In the genomic region with DNA sequence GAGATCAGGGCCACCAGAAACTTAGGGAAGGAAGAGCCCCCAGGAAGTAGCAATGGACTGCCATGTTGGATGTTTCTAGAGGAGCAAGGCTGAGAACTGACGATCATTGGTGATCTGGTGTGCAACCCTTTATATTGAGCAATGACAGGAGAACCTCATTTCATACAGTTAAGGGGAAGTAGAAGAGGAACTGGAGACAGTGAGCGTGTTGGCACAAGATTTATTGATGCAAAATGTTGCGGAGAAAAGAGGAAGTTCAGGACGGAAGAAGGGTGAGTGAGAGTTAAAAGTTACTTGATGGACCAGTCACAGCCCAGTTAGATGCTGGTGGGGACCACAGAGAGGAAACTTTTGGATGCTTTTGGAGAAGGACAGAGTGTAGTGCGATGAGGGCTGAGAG, we compare ENCODE assay signal across 21 mouse cellular contexts. TPM values are rescaled to one million over a fixed set of nuclear protein-coding genes. Genes with fewer than 3 reads are reported as not detected.
DNase-seq lines count a peak whose midpoint lies in the region; ATAC-seq and TF ChIP-seq lines count a peak whose summit lies in the region.
"Had no signal": no experiment of that assay in that cellular context is flagged by ENCODE, and none has a peak within 500 bp of the region (broad histone marks: within the 10 kb centered on the region; RNA-seq: fewer than 3 reads in every experiment).

No protein-coding gene starts in this region.

- no peak for TF ChIP-seq EP300 in MEL (IDR thresholded peaks at IDR 0.05; ENCODE audit: low read depth in 1 of 2, low read length in 2 of 2)

- WGBS in forebrain, embryonic 13.5 days = 94% methylated on average over 5 of the region's 5 CpGs

- no peak overlapping the region for H3K4me3 ChIP-seq in MEL (ENCODE audit: control insufficient read depth in 1 of 2, insufficient read depth in 1 of 2, low read depth in 2 of 2, low read length in 2 of 2)
- no peak overlapping the region for H3K4me3 ChIP-seq in forebrain, embryonic 13.5 days
- H3K4me3 ChIP-seq: embryonic facial prominence, embryonic 10.5 days; heart, adult 2 months; hindbrain, embryonic 13.5 days; intestine, embryonic 15.5 days; kidney, embryonic 15.5 days; megakaryocyte, embryonic 14.5 days; neural tube, embryonic 12.5 days had no signal

- no peaks in the 10 kb centered on the region for H3K27me3 ChIP-seq in MEL (ENCODE audit: control insufficient read depth in 1 of 2, insufficient read depth in 2 of 2, low read length in 2 of 2)
- no peaks in the 10 kb centered on the region for H3K27me3 ChIP-seq in splenic B cell, adult 2 months (ENCODE audit: control insufficient read depth, insufficient read depth, low read length, poor library complexity, severe bottlenecking)
- H3K27me3 ChIP-seq in forebrain, embryonic 13.5 days = no peaks in the 10 kb centered on the region
- H3K27me3 ChIP-seq: intestine, embryonic 15.5 days; kidney, embryonic 15.5 days; neural tube, embryonic 12.5 days had no signal

- H3K9ac ChIP-seq in MEL (ENCODE audit: control insufficient read depth, low read depth, low read length, poor library complexity, severe bottlenecking) = no peak overlapping the region
- no peak overlapping the region for H3K9ac ChIP-seq in forebrain, embryonic 13.5 days
- H3K9ac ChIP-seq: hindbrain, embryonic 13.5 days; intestine, embryonic 15.5 days; kidney, embryonic 15.5 days; liver, embryonic 14.5 days; neural tube, embryonic 12.5 days had no signal

- H3K9me3 ChIP-seq in MEL (replicated peaks; ENCODE audit: insufficient read depth, low read length) = no peaks in the 10 kb centered on the region
- no peaks in the 10 kb centered on the region for H3K9me3 ChIP-seq in forebrain, embryonic 13.5 days (replicated peaks)
- H3K9me3 ChIP-seq: embryonic facial prominence, embryonic 10.5 days; hindbrain, embryonic 13.5 days; intestine, embryonic 15.5 days; kidney, embryonic 15.5 days; megakaryocyte, embryonic 14.5 days; neural tube, embryonic 12.5 days had no signal

- TF ChIP-seq RAD21 in MEL (IDR thresholded peaks at IDR 0.05; ENCODE audit: low read depth, low read length) = no peak

- H3K79me2 ChIP-seq in MEL (ENCODE audit: control insufficient read depth, insufficient read depth, low read length, poor library complexity) = no peaks in the 10 kb centered on the region

- TF ChIP-seq POLR2A in MEL (IDR thresholded peaks at IDR 0.05; ENCODE audit: control insufficient read depth in 1 of 2, insufficient read depth in 1 of 2, low read depth in 1 of 2, low read length in 2 of 2, poor library complexity in 1 of 2) = no peak

- peak; percentile 83 to 94 for ATAC-seq in hematopoietic stem cell, adult 5-6 weeks (replicated peaks in 1 of 2; ENCODE audit: insufficient read depth in 1 of 2, low FRiP score in 2 of 2, low TSS enrichment in 1 of 2, low read depth in 1 of 2, poor library complexity in 2 of 2, severe bottlenecking in 2 of 2)
- no peak for ATAC-seq in forebrain, embryonic 13.5 days
- ATAC-seq: forebrain, embryonic 14.5 days; intestine, embryonic 15.5 days had no signal

- H3K4me2 ChIP-seq in forebrain, embryonic 13.5 days = no peak overlapping the region
- H3K4me2 ChIP-seq: hindbrain, embryonic 13.5 days; intestine, embryonic 15.5 days; kidney, embryonic 15.5 days; neural tube, embryonic 12.5 days had no signal

- TF ChIP-seq CTCF in MEL (IDR thresholded peaks at IDR 0.05 in 2 of 3, conservative IDR thresholded peaks at IDR 0.05 in 1 of 3; ENCODE audit: control insufficient read depth in 1 of 3, insufficient read depth in 1 of 3, low read depth in 2 of 3, low read length in 3 of 3, poor library complexity in 1 of 3, severe bottlenecking in 1 of 3) = no peak

- H3K36me3 ChIP-seq in MEL (ENCODE audit: control insufficient read depth in 1 of 2, insufficient read depth in 2 of 2, low read length in 2 of 2) = no peaks in the 10 kb centered on the region
- no peaks in the 10 kb centered on the region for H3K36me3 ChIP-seq in splenic B cell, adult 2 months (ENCODE audit: control insufficient read depth, insufficient read depth, low read length, poor library complexity, severe bottlenecking)
- no peaks in the 10 kb centered on the region for H3K36me3 ChIP-seq in forebrain, embryonic 13.5 days (ENCODE audit: poor library complexity, severe bottlenecking)
- H3K36me3 ChIP-seq: embryonic facial prominence, embryonic 10.5 days; hindbrain, embryonic 13.5 days; intestine, embryonic 15.5 days; kidney, embryonic 15.5 days; neural tube, embryonic 12.5 days had no signal

- intact Hi-C loops in left cerebral cortex, postnatal 25 days (cut with DNase I) = no loop called here

- DNase-seq in lung, postnatal 25 days (ENCODE audit: low spot score) = peak; percentile 18
- DNase-seq in lung, postnatal 4 days = no peak
- DNase-seq in MEL (ENCODE audit: low read depth, low spot score) = peak; percentile 21
- DNase-seq in splenic B cell, adult 2 months (ENCODE audit: low read depth, low spot score) = peak; percentile 74
- no peak for DNase-seq in left cerebral cortex, postnatal 25 days (ENCODE audit: low spot score in 2 of 2)
- DNase-seq: adrenal gland, adult 2 months; cerebellum, adult 18-20 months; cerebellum, postnatal 36 days; layer of hippocampus, postnatal 36 days; left cerebral cortex, postnatal 4 days had no signal

- no peak overlapping the region for H3K27ac ChIP-seq in MEL (ENCODE audit: control insufficient read depth, low read depth, low read length)
- no peak overlapping the region for H3K27ac ChIP-seq in forebrain, embryonic 13.5 days
- H3K27ac ChIP-seq: embryonic facial prominence, embryonic 10.5 days; heart, adult 2 months; hindbrain, embryonic 13.5 days; intestine, embryonic 15.5 days; kidney, embryonic 15.5 days; liver, embryonic 14.5 days; neural tube, embryonic 12.5 days had no signal

- H3K4me1 ChIP-seq in MEL (ENCODE audit: control insufficient read depth in 1 of 2, insufficient read depth in 2 of 2, low read length in 2 of 2) = no peaks in the 10 kb centered on the region
- no peaks in the 10 kb centered on the region for H3K4me1 ChIP-seq in forebrain, embryonic 13.5 days
- H3K4me1 ChIP-seq: embryonic facial prominence, embryonic 10.5 days; hindbrain, embryonic 13.5 days; intestine, embryonic 15.5 days; kidney, embryonic 15.5 days; megakaryocyte, embryonic 14.5 days; neural tube, embryonic 12.5 days had no signal

TF ChIP-seq in MEL, 35 proteins besides CTCF, POLR2A, EP300 and RAD21:
- no peak for TF ChIP-seq USF1 (IDR thresholded peaks at IDR 0.05; ENCODE audit: low read depth, low read length)

RNA-seq across cellular contexts. Expression of gene Masp1, which starts 36.6 kb away (rescaled TPM):
- total RNA-seq in MEL (2012; rRNA removed) = not detected in 2 replicates
- polyA plus RNA-seq in MEL (2012; ENCODE audit: insufficient read depth in 1 of 2, insufficient read length in 2 of 2, low read depth in 1 of 2, low replicate concordance in 2 of 2, missing spikeins in 1 of 2) = not detected
- not detected in 2 replicates for total RNA-seq in hematopoietic stem cell, adult 5-6 weeks (2017)
- 10 to 100 TPM; 13.8 to 14.5 TPM for total RNA-seq in left cerebral cortex, postnatal 25 days (2021)
- polyA plus RNA-seq in forebrain, embryonic 13.5 days (2015; fragmentation: Nextera tagmentation; extraction: Ambion mirVana) = 53.5 and 55.9 TPM in 2 replicates

RNA-seq across cellular contexts. Expression of gene Rtp4, which starts 37.1 kb away (rescaled TPM):
- not detected in 2 replicates for total RNA-seq in MEL (2012; rRNA removed)
- not detected for polyA plus RNA-seq in MEL (2012; ENCODE audit: insufficient read depth in 1 of 2, insufficient read length in 2 of 2, low read depth in 1 of 2, low replicate concordance in 2 of 2, missing spikeins in 1 of 2)
- 34.6 and 81.5 TPM in 2 replicates for total RNA-seq in hematopoietic stem cell, adult 5-6 weeks (2017)
- total RNA-seq in left cerebral cortex, postnatal 25 days (2021) = 1 to 10 TPM; 1.5 TPM
- polyA plus RNA-seq in forebrain, embryonic 13.5 days (2015; fragmentation: Nextera tagmentation; extraction: Ambion mirVana) = 2.3 and 3.3 TPM in 2 replicates

Comparison
In these comparisons a context has a peak if more than half of its experiments do, and no peak if none do; other contexts are left out.
1. DNase-seq: peak in lung, postnatal 25 days (single experiment), MEL (single experiment) and splenic B cell, adult 2 months (single experiment); none in lung, postnatal 4 days (0 of 2) and left cerebral cortex, postnatal 25 days (0 of 2).
2. RNA of gene Masp1, which starts 36.6 kb away (total RNA-seq): 13.8 to 14.5 TPM in left cerebral cortex, postnatal 25 days; not detected in MEL and not detected in hematopoietic stem cell, adult 5-6 weeks; every median in the first group is over 10 times any median in the second.
3. RNA of gene Rtp4, which starts 37.1 kb away (total RNA-seq): 34.6 to 81.5 TPM in hematopoietic stem cell, adult 5-6 weeks; 1.5 TPM in left cerebral cortex, postnatal 25 days and not detected in MEL; every median in the first group is over 10 times any median in the second.